Mouse (Mus musculus) hindbrain, embryonic 11.5 days (tissue): Measurements from ENCODE around the gene Cox17. TPM values are rescaled to one million over a fixed set of nuclear protein-coding genes. Genes with fewer than 3 reads are reported as not detected.

Source experiments
- ATAC-seq: fragments of 200-750 bp; cut with Nextera tagmentation; 2 replicates; pipeline ENCODE4 v1.8.0; 2017; ENCODE audit warnings: mild to moderate bottlenecking, moderate TSS enrichment, moderate library complexity; ENCODE audit not compliant: low FRiP score
- DNase-seq: peaks from one replicate; pipeline ENCODE4 v3.0.0-alpha.2; 2015; ENCODE audit warnings: low spot score
- H3K27ac ChIP-seq: fragments of 300-500 bp; sonication (generic); 2 replicates; pipeline ENCODE4 v1.5.1; 2014; ENCODE audit warnings: mild to moderate bottlenecking, low read depth, low read length
- H3K27me3 ChIP-seq: fragments of 300-500 bp; sonication (generic); 2 replicates; pipeline ENCODE4 v1.6.1; 2014; ENCODE audit warnings: mild to moderate bottlenecking, low read length, moderate library complexity, mixed read lengths; ENCODE audit not compliant: control insufficient read depth, insufficient read depth
- H3K36me3 ChIP-seq: fragments of 300-500 bp; sonication (generic); 2 replicates; pipeline ENCODE4 v1.6.1; 2014; ENCODE audit warnings: mild to moderate bottlenecking, low read length, moderate library complexity, mixed read lengths; ENCODE audit not compliant: control insufficient read depth, insufficient read depth
- H3K4me1 ChIP-seq: fragments of 300-500 bp; sonication (generic); replicated peaks from 2 replicates; pipeline ENCODE4 v1.6.1; 2014; ENCODE audit warnings: low read length, mixed read lengths; ENCODE audit not compliant: control insufficient read depth, insufficient read depth
- H3K4me2 ChIP-seq: fragments of 300-500 bp; sonication (generic); replicated peaks from 2 replicates; pipeline ENCODE4 v1.6.1; 2014; ENCODE audit warnings: mild to moderate bottlenecking, low read depth, low read length
- H3K4me3 ChIP-seq: fragments of 300-500 bp; sonication (generic); 2 replicates; pipeline ENCODE4 v1.5.1; 2014; ENCODE audit warnings: low read depth, low read length
- H3K9ac ChIP-seq: fragments of 300-500 bp; sonication (generic); 2 replicates; pipeline ENCODE4 v1.6.1; 2014; ENCODE audit warnings: low read depth, low read length
- H3K9me3 ChIP-seq: fragments of 300-500 bp; sonication (generic); 2 replicates; pipeline ENCODE4 v1.6.1; 2016; ENCODE audit warnings: low read length; ENCODE audit not compliant: control insufficient read depth
- WGBS: fragments of 180-500 bp; shearing (Covaris S2); extraction: QIAGEN DNeasy Blood & Tissue Kit; methylation state at CpG from one replicate; pipeline ENCODE4 v1.1.7; 2014; 5-methylcytosine and 5-hydroxymethylcytosine counted together
- polyA plus RNA-seq: library from polyadenylated mRNA; unstranded; fragments of >200 nt; fragmentation: Nextera tagmentation; extraction: Ambion mirVana; gene quantifications from 2 replicates; pipeline ENCODE4 v1.2.1, GENCODE M21; 2014

Gene Cox17
- polyA plus RNA-seq, 1 experiment from 2014 or later: 121 TPM

DNA sequence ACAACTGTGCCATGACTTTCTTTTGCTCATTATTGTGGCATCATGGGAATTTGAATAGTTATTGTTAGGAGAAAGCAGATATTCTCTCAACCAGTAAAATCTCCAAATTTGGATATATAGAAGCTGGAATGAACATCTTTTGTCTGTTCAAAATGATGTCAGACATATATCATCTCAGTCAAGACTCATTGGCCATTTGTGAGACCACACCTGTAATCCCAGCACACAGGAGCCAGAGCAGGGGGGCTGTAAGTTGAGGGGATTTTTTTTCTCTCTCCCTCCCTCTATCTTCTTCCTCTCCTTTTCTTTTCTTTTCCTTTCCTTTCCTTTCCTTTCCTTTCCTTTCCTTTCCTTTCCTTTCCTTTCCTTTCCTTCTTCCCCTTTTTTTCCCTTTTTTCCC, 6.1 kb downstream of the Cox17 start:
- Histone ChIP-seq H3K9ac (no peak overlapping the region), H3K27ac (no peak overlapping the region), H3K9me3 (no peaks in the 10 kb centered on the region), H3K4me1 (no peaks in the 10 kb centered on the region), H3K4me2 (no peak overlapping the region), H3K36me3 (no peaks in the 10 kb centered on the region), H3K4me3 (no peak overlapping the region), H3K27me3 (no peaks in the 10 kb centered on the region)
- DNase-seq (no peak), ATAC-seq (no peak)

DNA sequence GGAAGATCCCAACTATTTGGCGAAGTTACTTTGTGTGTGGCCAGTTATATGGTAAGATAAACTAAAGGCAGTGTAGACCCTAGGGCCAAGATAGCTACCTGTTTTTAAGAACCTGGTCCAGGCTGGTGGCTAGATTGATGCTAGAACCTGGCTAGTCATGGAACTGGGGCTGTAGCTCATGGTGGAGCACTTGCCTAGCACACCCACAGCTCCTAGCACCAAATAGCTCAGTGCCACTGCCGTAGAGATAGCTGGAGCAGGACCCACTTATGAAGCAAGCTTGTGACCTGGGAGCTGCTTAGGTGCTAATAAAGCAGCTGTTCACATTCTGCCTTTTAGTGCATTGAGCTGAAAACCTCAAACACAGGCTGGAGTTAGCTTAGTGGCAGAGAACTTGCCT, 6.9 kb downstream of the Cox17 start:
- Histone ChIP-seq H3K9me3 (no peaks in the 10 kb centered on the region), H3K27me3 (no peaks in the 10 kb centered on the region), H3K4me1 (no peaks in the 10 kb centered on the region), H3K27ac (no peak overlapping the region), H3K4me3 (no peak overlapping the region), H3K4me2 (no peak overlapping the region), H3K9ac (no peak overlapping the region), H3K36me3 (no peaks in the 10 kb centered on the region)
- DNase-seq (no peak), ATAC-seq (no peak)
- WGBS: 98% methylated on average over 2 of the region's 2 CpGs

DNA sequence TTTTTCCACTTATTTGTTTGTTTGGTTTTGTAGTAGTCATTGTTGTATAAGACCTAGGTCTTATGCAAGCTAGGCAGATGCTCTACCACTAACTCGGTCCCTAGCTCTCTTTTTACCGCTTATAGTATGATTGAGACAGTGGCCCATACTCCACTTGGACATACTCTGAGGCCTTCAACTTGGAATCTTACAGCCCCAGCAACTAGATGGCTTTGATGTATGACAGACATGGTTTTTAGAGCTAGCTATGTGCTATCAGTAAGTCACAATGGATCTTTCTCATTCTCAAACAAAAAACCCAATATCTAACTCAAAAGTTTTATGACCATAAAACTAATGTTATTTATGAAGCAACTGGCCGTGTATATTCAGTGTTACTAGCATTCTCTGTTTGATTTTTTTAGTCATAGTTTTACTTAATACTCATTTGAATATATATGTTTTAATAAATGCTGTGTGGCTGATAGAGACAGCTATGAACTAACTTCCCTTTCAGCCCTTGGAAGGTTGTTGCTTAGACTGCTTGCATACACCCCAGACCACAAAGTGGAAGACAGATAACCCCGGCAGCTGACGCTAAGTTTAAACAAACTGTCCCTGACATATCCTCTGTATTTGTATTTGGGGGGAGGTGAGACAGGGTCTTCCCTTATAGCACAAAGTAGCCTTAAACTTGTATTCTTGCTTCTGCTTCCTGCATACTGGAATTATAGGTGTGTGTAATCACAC, 7.6 kb downstream of the Cox17 start:
- no peak for ATAC-seq
- H3K9me3 ChIP-seq: no peaks in the 10 kb centered on the region
- H3K36me3 ChIP-seq: no peaks in the 10 kb centered on the region
- no peak overlapping the region for H3K9ac ChIP-seq
- no peaks in the 10 kb centered on the region for H3K27me3 ChIP-seq
- no peak for DNase-seq
- no peak overlapping the region for H3K4me2 ChIP-seq
- 91% methylated on average over 5 of the region's 5 CpGs for WGBS
- H3K27ac ChIP-seq: no peak overlapping the region
- no peak overlapping the region for H3K4me3 ChIP-seq
- H3K4me1 ChIP-seq: no peaks in the 10 kb centered on the region

DNA sequence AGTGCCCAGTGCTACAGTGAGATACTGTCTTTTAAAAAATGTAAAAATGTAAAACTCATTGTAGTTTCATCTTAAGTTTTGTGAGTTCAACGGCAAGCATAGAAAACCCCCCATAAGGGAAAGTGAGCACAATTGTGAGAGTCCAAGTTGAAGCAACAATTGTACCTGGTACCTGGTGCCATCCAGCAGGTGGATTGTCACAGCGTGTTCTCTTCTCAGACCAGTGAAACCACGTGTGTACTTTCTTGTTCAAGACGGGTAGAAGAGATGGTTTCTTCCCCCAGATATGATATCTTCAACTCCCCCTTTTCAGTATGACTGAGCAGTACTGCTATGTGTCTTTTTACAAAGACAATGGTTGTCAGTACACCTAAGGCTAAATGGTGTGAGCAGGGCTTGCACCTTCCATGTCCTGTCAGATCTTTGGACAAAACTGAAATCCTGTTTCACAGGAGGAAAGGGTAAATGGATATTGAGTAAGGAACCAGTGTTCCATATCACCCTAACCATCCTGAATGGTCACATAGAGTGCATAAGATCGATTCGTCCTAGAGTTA, 11.5 kb downstream of the Cox17 start:
- H3K4me3 ChIP-seq: no peak overlapping the region
- H3K9me3 ChIP-seq: no peaks in the 10 kb centered on the region
- no peak overlapping the region for H3K4me2 ChIP-seq
- H3K9ac ChIP-seq: no peak overlapping the region
- no peaks in the 10 kb centered on the region for H3K27me3 ChIP-seq
- H3K4me1 ChIP-seq: no peaks in the 10 kb centered on the region
- no peak overlapping the region for H3K27ac ChIP-seq
- WGBS: 90% methylated on average over 6 of the region's 6 CpGs
- DNase-seq (no peak), ATAC-seq (no peak)
- no peaks in the 10 kb centered on the region for H3K36me3 ChIP-seq

DNA sequence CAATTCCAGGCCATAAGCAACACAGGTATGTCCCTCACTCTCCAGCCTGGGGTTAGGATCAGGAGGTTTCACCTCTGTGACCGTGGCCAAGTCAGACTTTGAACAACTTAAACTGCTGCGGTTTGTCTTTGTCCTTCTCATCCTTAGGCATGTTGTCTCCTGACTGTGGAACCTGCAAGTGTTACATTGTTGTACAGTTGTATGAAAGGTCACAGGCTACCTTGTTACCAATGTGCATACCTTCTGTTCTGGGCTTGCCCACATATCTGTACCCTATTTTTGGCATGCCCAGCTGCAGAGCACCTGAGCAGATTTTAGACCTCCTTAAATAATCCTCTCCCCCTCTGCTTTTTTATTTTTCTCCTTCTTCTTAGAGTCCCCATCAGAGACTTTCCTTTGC, 12.4 kb downstream of the Cox17 start:
- DNase-seq (no peak), ATAC-seq (no peak)
- no peak overlapping the region for H3K4me3 ChIP-seq
- H3K4me1 ChIP-seq: no peaks in the 10 kb centered on the region
- H3K27ac ChIP-seq: no peak overlapping the region
- 83% methylated on average over 2 of the region's 2 CpGs for WGBS
- no peak overlapping the region for H3K9ac ChIP-seq
- no peaks in the 10 kb centered on the region for H3K27me3 ChIP-seq
- H3K4me2 ChIP-seq: no peak overlapping the region
- H3K9me3 ChIP-seq: no peaks in the 10 kb centered on the region
- no peaks in the 10 kb centered on the region for H3K36me3 ChIP-seq

DNA sequence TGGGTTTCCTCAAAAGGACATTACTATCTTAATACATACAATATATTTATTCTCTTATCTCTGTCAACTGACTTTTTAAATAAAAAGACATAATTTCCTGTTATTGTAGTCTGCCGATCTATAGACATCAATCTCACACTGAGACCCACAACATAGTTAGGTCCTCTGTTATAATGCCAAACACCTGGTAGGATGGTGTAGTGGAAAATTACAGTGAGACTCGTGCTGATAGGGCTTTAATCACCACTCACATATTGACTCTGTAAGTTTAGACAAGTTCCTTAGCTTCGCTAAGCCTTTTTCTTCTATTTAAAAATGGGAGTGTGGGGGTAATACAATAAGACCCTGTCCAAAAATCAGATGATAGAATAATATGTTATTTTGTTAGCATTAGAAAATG, 13.1 kb downstream of the Cox17 start:
- no peaks in the 10 kb centered on the region for H3K36me3 ChIP-seq
- no peaks in the 10 kb centered on the region for H3K9me3 ChIP-seq
- 78% methylated on average over 3 of the region's 3 CpGs for WGBS
- no peak overlapping the region for H3K9ac ChIP-seq
- ATAC-seq: no peak
- no peak overlapping the region for H3K27ac ChIP-seq
- H3K4me1 ChIP-seq: no peaks in the 10 kb centered on the region
- no peak overlapping the region for H3K4me3 ChIP-seq
- no peak overlapping the region for H3K4me2 ChIP-seq
- no peaks in the 10 kb centered on the region for H3K27me3 ChIP-seq
- DNase-seq: no peak

DNA sequence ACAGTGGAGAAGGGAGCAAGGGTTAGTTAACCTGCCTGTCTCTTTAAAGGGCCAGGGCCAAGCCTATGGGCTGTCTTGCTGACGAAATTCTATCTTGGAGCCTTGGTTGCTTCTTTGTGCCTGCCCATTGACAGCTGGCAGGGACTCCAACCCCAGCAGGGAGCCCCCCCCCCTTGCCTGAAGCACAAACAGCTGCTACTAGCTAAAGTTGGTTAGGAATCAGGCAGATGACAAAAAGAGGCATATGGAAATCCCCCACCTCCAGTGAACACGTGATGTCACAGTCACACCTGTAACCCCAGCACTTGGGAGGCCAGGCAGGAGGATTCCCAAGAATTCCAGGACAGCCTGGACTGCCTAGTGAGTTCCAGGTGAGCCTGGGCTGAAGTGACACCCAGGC, 13.5 kb downstream of the Cox17 start:
- no peaks in the 10 kb centered on the region for H3K9me3 ChIP-seq
- no peak overlapping the region for H3K9ac ChIP-seq
- no peak overlapping the region for H3K4me2 ChIP-seq
- no peaks in the 10 kb centered on the region for H3K27me3 ChIP-seq
- 24% methylated on average over 2 of the region's 2 CpGs for WGBS
- no peak overlapping the region for H3K4me3 ChIP-seq
- ATAC-seq: no peak
- H3K36me3 ChIP-seq: no peaks in the 10 kb centered on the region
- DNase-seq: no peak
- H3K4me1 ChIP-seq: no peaks in the 10 kb centered on the region
- no peak overlapping the region for H3K27ac ChIP-seq

DNA sequence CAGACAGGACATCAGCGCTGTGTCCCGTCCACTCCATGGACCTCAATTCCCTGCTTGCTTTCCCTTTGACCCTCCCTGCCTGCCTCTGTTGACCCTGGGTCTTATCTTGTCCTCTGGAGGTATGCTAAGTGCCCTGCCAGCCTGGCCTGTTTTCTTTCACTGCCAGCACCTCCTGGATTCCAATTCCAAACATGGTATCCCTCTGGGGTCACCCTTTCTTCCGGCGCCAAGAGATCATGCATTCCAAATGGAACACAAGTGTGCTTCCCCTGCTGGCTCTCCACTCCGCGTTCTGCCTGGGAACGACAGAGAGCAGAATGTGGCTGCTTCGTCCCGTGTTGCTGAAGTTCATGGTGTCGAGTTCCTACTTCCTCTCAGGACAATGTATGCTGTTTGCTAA, 15.1 kb downstream of the Cox17 start, which contains the start of gene Popdc2:
Popdc2 (plus strand) TSS at position 277 of the 400 bp plus-strand sequence.
- ATAC-seq (no peak), DNase-seq (no peak)
- no peak within 1 kb of the TSS; the same call in 1 of the 2 replicates for H3K4me2 ChIP-seq
- no peak within 1 kb of the TSS for H3K27ac ChIP-seq
- WGBS: 62% methylated on average over 10 of the region's 10 CpGs
- no peaks in the 10 kb centered on the region for H3K9me3 ChIP-seq
- H3K27me3 ChIP-seq: no peaks in the 10 kb centered on the region
- H3K9ac ChIP-seq: no peak within 1 kb of the TSS
- no peak within 1 kb of the TSS for H3K4me3 ChIP-seq
- no peaks in the 10 kb centered on the region for H3K4me1 ChIP-seq
- no peaks in the 10 kb centered on the region for H3K36me3 ChIP-seq
